Mouse (Mus musculus) liver, adult 2 months (tissue): ENCODE results near the gene Smc1b.

ENCODE experiments used
- CTCF ChIP-seq: fragments of 200-500 bp; IDR thresholded peaks from 2 replicates; pipeline ENCODE4 v1.5.1; 2011; ENCODE audit warnings: low read depth, low read length, control low read depth
- POLR2A ChIP-seq: fragments of 200-500 bp; IDR thresholded peaks from 2 replicates; pipeline ENCODE4 v1.6.1; 2011; ENCODE audit warnings: low read length, control low read depth; ENCODE audit not compliant: insufficient read depth; ENCODE audit errors: extremely low read depth

GRCm38 (mm10) chr15:85135143-85135542 lies 3.4 kb upstream of the Smc1b start:
- no peak for TF ChIP-seq POLR2A
- no peak for TF ChIP-seq CTCF
